Mouse (Mus musculus) kidney, adult 9 months (tissue): ENCODE measurements at regions not wholly inside any gene's neighbourhood (a gene's known extent, or its start where the extent isn't known, plus 50 kb on each side); places are given as distances from the start of the nearest gene placed in this dataset.

Source experiments
- DNase-seq: peaks from one replicate; pipeline ENCODE4 v3.0.0; 2022

- DNase-seq = no peak
Measured at GRCm38 (mm10) chr13:37572983-37573382, 205.2 kb upstream of the Rreb1 start.

GRCm38 (mm10) chr13:37579231-37579630, 199.0 kb upstream of the Rreb1 start:
- no peak for DNase-seq

GRCm38 (mm10) chr13:37579775-37580174, 198.4 kb upstream of the Rreb1 start:
- no peak for DNase-seq

GRCm38 (mm10) chr13:37580806-37581205, 197.4 kb upstream of the Rreb1 start:
- DNase-seq = no peak

GRCm38 (mm10) chr13:37581374-37581773, 196.8 kb upstream of the Rreb1 start:
- DNase-seq = no peak

GRCm38 (mm10) chr13:37585476-37585875, 192.7 kb upstream of the Rreb1 start:
- no peak for DNase-seq

- no peak for DNase-seq
Measured at GRCm38 (mm10) chr13:37586511-37586910, 191.7 kb upstream of the Rreb1 start.

GRCm38 (mm10) chr13:37587911-37588310, 190.3 kb upstream of the Rreb1 start:
- no peak for DNase-seq

- peak; percentile 40 for DNase-seq
Measured at GRCm38 (mm10) chr13:37588528-37589176, 189.5 kb upstream of the Rreb1 start.

- no peak for DNase-seq
Measured at GRCm38 (mm10) chr13:37592149-37592548, 186.1 kb upstream of the Rreb1 start.

GRCm38 (mm10) chr13:37595196-37595595, 183.0 kb upstream of the Rreb1 start:
- peak; percentile 58 for DNase-seq

GRCm38 (mm10) chr13:37597575-37597974, 180.6 kb upstream of the Rreb1 start:
- peak; percentile 92 for DNase-seq

GRCm38 (mm10) chr13:37598165-37598775, 179.9 kb upstream of the Rreb1 start:
- peak; percentile 93 for DNase-seq

GRCm38 (mm10) chr13:37599679-37600078, 178.5 kb upstream of the Rreb1 start:
- peak; percentile 57 for DNase-seq

GRCm38 (mm10) chr13:37600172-37600571, 178.0 kb upstream of the Rreb1 start:
- peak; percentile 42 for DNase-seq

- DNase-seq = peak; percentile 58
Measured at GRCm38 (mm10) chr13:37601068-37601467, 177.1 kb upstream of the Rreb1 start.

GRCm38 (mm10) chr13:37602256-37602655, 175.9 kb upstream of the Rreb1 start:
- DNase-seq = peak; percentile 65

- DNase-seq = no peak
Measured at GRCm38 (mm10) chr13:37603226-37603994, 174.8 kb upstream of the Rreb1 start.

- no peak for DNase-seq
Measured at GRCm38 (mm10) chr13:37606250-37606649, 171.9 kb upstream of the Rreb1 start.

- no peak for DNase-seq
Measured at GRCm38 (mm10) chr13:37609085-37609484, 169.1 kb upstream of the Rreb1 start.

- no peak for DNase-seq
Measured at GRCm38 (mm10) chr13:37611387-37611786, 166.8 kb upstream of the Rreb1 start.

- no peak for DNase-seq
Measured at GRCm38 (mm10) chr13:37617015-37617414, 161.2 kb upstream of the Rreb1 start.

GRCm38 (mm10) chr13:37619841-37620725, 158.1 kb upstream of the Rreb1 start:
- peak; percentile 91 for DNase-seq
